Mouse (Mus musculus): ENCODE results near the gene Slc25a31. TPM values are rescaled to one million over a fixed set of nuclear protein-coding genes. Genes with fewer than 3 reads are reported as not detected.

Slc25a31 gene
- polyA plus RNA-seq, 1 experiment from 2014 or later, result 0.25 TPM

- Histone ChIP-seq H3K27me3 (ENCODE audit: control insufficient read depth, insufficient read depth, low read length) (no peaks in the 10 kb centered on the region), H3K4me3 (ENCODE audit: low read depth, low read length) (no peak overlapping the region), H3K4me1 (ENCODE audit: control insufficient read depth, insufficient read depth, low read length) (0 out of 2 replicates have a peak, but pooled peaks cover 3% of the 10 kb centered on the region), H3K9ac (ENCODE audit: low read length) (no peak overlapping the region), H3K36me3 (ENCODE audit: control insufficient read depth, insufficient read depth, low read length) (no peaks in the 10 kb centered on the region; the same call in 1 of the 2 replicates), H3K27ac (ENCODE audit: low read depth, low read length) (no peak overlapping the region), H3K4me2 (no peak overlapping the region), H3K9me3 (ENCODE audit: control insufficient read depth, low read length) (no peaks in the 10 kb centered on the region)
- 91% methylated on average over 2 of the region's 2 CpGs for WGBS
- DNase-seq (ENCODE audit: low spot score, missing footprints) (no peak), ATAC-seq (ENCODE audit: low FRiP score) (no peak)
Observed at GRCm38 (mm10) chr3:40695162-40695561, 13.5 kb upstream of the Slc25a31 start.

- no peaks in the 10 kb centered on the region; the same call in 1 of the 2 replicates for H3K36me3 ChIP-seq (ENCODE audit: control insufficient read depth, insufficient read depth, low read length)
- H3K9me3 ChIP-seq (ENCODE audit: control insufficient read depth, low read length), result no peaks in the 10 kb centered on the region
- H3K27me3 ChIP-seq (ENCODE audit: control insufficient read depth, insufficient read depth, low read length), result no peaks in the 10 kb centered on the region
- 88% methylated on average over 3 of the region's 3 CpGs for WGBS
- DNase-seq (ENCODE audit: low spot score, missing footprints) (no peak), ATAC-seq (ENCODE audit: low FRiP score) (no peak)
- H3K4me3 ChIP-seq (ENCODE audit: low read depth, low read length), result no peak overlapping the region
- H3K9ac ChIP-seq (ENCODE audit: low read length), result no peak overlapping the region
- H3K4me1 ChIP-seq (ENCODE audit: control insufficient read depth, insufficient read depth, low read length), result no peaks in the 10 kb centered on the region
- no peak overlapping the region for H3K4me2 ChIP-seq
- no peak overlapping the region for H3K27ac ChIP-seq (ENCODE audit: low read depth, low read length)
Observed at GRCm38 (mm10) chr3:40698834-40699233, 9.8 kb upstream of the Slc25a31 start.

- 90% methylated on average over 5 of the region's 5 CpGs for WGBS
- no peaks in the 10 kb centered on the region; the same call in 1 of the 2 replicates for H3K36me3 ChIP-seq (ENCODE audit: control insufficient read depth, insufficient read depth, low read length)
- no peak overlapping the region for H3K4me3 ChIP-seq (ENCODE audit: low read depth, low read length)
- no peak for DNase-seq (ENCODE audit: low spot score, missing footprints)
- no peaks in the 10 kb centered on the region for H3K27me3 ChIP-seq (ENCODE audit: control insufficient read depth, insufficient read depth, low read length)
- no peaks in the 10 kb centered on the region for H3K9me3 ChIP-seq (ENCODE audit: control insufficient read depth, low read length)
- no peaks in the 10 kb centered on the region for H3K4me1 ChIP-seq (ENCODE audit: control insufficient read depth, insufficient read depth, low read length)
- ATAC-seq (ENCODE audit: low FRiP score), result no peak
- H3K9ac ChIP-seq (ENCODE audit: low read length), result no peak overlapping the region
- H3K4me2 ChIP-seq, result no peak overlapping the region
- H3K27ac ChIP-seq (ENCODE audit: low read depth, low read length), result no peak overlapping the region
Observed at GRCm38 (mm10) chr3:40704816-40705430, 3.7 kb upstream of the Slc25a31 start.

- no peak overlapping the region for H3K4me2 ChIP-seq
- ATAC-seq (ENCODE audit: low FRiP score) (no peak), DNase-seq (ENCODE audit: low spot score, missing footprints) (no peak)
- H3K4me3 ChIP-seq (ENCODE audit: low read depth, low read length), result no peak overlapping the region
- no peaks in the 10 kb centered on the region for H3K27me3 ChIP-seq (ENCODE audit: control insufficient read depth, insufficient read depth, low read length)
- H3K27ac ChIP-seq (ENCODE audit: low read depth, low read length), result no peak overlapping the region
- H3K36me3 ChIP-seq (ENCODE audit: control insufficient read depth, insufficient read depth, low read length), result no peaks in the 10 kb centered on the region
- no peaks in the 10 kb centered on the region for H3K9me3 ChIP-seq (ENCODE audit: control insufficient read depth, low read length)
- H3K4me1 ChIP-seq (ENCODE audit: control insufficient read depth, insufficient read depth, low read length), result no peaks in the 10 kb centered on the region
- H3K9ac ChIP-seq (ENCODE audit: low read length), result no peak overlapping the region
- whole genome bisulfite sequencing, result 67% methylated on average over 1 of the region's 1 CpGs
Observed at GRCm38 (mm10) chr3:40716056-40716455, 7.4 kb downstream of the Slc25a31 start.

- no peak for DNase-seq (ENCODE audit: low spot score, missing footprints)
- Histone ChIP-seq H3K9me3 (ENCODE audit: control insufficient read depth, low read length) (no peaks in the 10 kb centered on the region), H3K9ac (ENCODE audit: low read length) (no peak overlapping the region), H3K27me3 (ENCODE audit: control insufficient read depth, insufficient read depth, low read length) (no peaks in the 10 kb centered on the region), H3K27ac (ENCODE audit: low read depth, low read length) (no peak overlapping the region), H3K36me3 (ENCODE audit: control insufficient read depth, insufficient read depth, low read length) (no peaks in the 10 kb centered on the region), H3K4me1 (ENCODE audit: control insufficient read depth, insufficient read depth, low read length) (no peaks in the 10 kb centered on the region), H3K4me3 (ENCODE audit: low read depth, low read length) (no peak overlapping the region), H3K4me2 (no peak overlapping the region)
- no peak for ATAC-seq (ENCODE audit: low FRiP score)
- 92% methylated on average over 3 of the region's 3 CpGs for WGBS
Observed at GRCm38 (mm10) chr3:40719022-40719421, 10.4 kb downstream of the Slc25a31 start.

- 83% methylated on average over 6 of the region's 6 CpGs for WGBS
- Histone ChIP-seq H3K27me3 (ENCODE audit: control insufficient read depth, insufficient read depth, low read length) (no peaks in the 10 kb centered on the region), H3K4me3 (ENCODE audit: low read depth, low read length) (no peak overlapping the region), H3K9me3 (ENCODE audit: control insufficient read depth, low read length) (no peaks in the 10 kb centered on the region), H3K4me1 (ENCODE audit: control insufficient read depth, insufficient read depth, low read length) (no peaks in the 10 kb centered on the region), H3K27ac (ENCODE audit: low read depth, low read length) (no peak overlapping the region), H3K4me2 (no peak overlapping the region), H3K9ac (ENCODE audit: low read length) (no peak overlapping the region), H3K36me3 (ENCODE audit: control insufficient read depth, insufficient read depth, low read length) (no peaks in the 10 kb centered on the region)
- DNase-seq (ENCODE audit: low spot score, missing footprints), result no peak
- ATAC-seq (ENCODE audit: low FRiP score), result no peak
Observed at GRCm38 (mm10) chr3:40738381-40738912, 29.8 kb downstream of the Slc25a31 start.

GRCm38 (mm10) chr3:40744024-40744835, 35.6 kb downstream of the Slc25a31 start, which contains the start of gene Hspa4l:
TSS of gene Hspa4l (plus strand) at chr3:40744495.
- H3K27ac ChIP-seq (ENCODE audit: low read depth, low read length), result peak within 1 kb of the TSS; percentile 89
- no peaks in the 10 kb centered on the region for H3K27me3 ChIP-seq (ENCODE audit: control insufficient read depth, insufficient read depth, low read length)
- H3K4me1 ChIP-seq (ENCODE audit: control insufficient read depth, insufficient read depth, low read length), result peaks cover 6% of the 10 kb centered on the region; the same call in 1 of the 2 replicates
- peak within 1 kb of the TSS; percentile 92 for H3K4me2 ChIP-seq
- 16% methylated on average over 16 of the region's 16 CpGs for WGBS
- no peaks in the 10 kb centered on the region for H3K36me3 ChIP-seq (ENCODE audit: control insufficient read depth, insufficient read depth, low read length)
- DNase-seq (ENCODE audit: low spot score, missing footprints), result peak; percentile 96
- no peak for ATAC-seq (ENCODE audit: low FRiP score)
- H3K4me3 ChIP-seq (ENCODE audit: low read depth, low read length), result peak within 1 kb of the TSS; percentile 79
- peak within 1 kb of the TSS; percentile 75 for H3K9ac ChIP-seq (ENCODE audit: low read length)
- no peaks in the 10 kb centered on the region for H3K9me3 ChIP-seq (ENCODE audit: control insufficient read depth, low read length)

- Histone ChIP-seq H3K4me2 (peak overlapping the region; percentile 92), H3K27me3 (ENCODE audit: control insufficient read depth, insufficient read depth, low read length) (no peaks in the 10 kb centered on the region), H3K9ac (ENCODE audit: low read length) (peak overlapping the region; percentile 75), H3K4me3 (ENCODE audit: low read depth, low read length) (peak overlapping the region; percentile 79), H3K4me1 (ENCODE audit: control insufficient read depth, insufficient read depth, low read length) (peaks cover 6% of the 10 kb centered on the region; the same call in 1 of the 2 replicates), H3K9me3 (ENCODE audit: control insufficient read depth, low read length) (no peaks in the 10 kb centered on the region), H3K27ac (ENCODE audit: low read depth, low read length) (peak overlapping the region; percentile 89), H3K36me3 (ENCODE audit: control insufficient read depth, insufficient read depth, low read length) (no peaks in the 10 kb centered on the region)
- under 1% methylated on average over 81 of the region's 93 CpGs for whole genome bisulfite sequencing
- ATAC-seq (ENCODE audit: low FRiP score), result peak; percentile 95
- peak; percentile 100 for DNase-seq (ENCODE audit: low spot score, missing footprints)
Observed at GRCm38 (mm10) chr3:40744836-40745660, 36.4 kb downstream of the Slc25a31 start.

Data from midbrain, embryonic 11.5 days (tissue).